Mouse (Mus musculus) heart, embryonic 14.5 days (tissue): Measurements from ENCODE around the gene 0610030E20Rik. TPM values are rescaled to one million over a fixed set of nuclear protein-coding genes. Genes with fewer than 3 reads are reported as not detected.

Experiments
- ATAC-seq: fragments of 200-750 bp; cut with Nextera tagmentation; 2 replicates; pipeline ENCODE4 v1.8.0; 2017; ENCODE audit warnings: low read depth, moderate TSS enrichment; ENCODE audit not compliant: insufficient number of reproducible peaks, insufficient read depth, low FRiP score
- H3K27ac ChIP-seq, 2 experiments: fragments of 200-500 bp in 1 of 2; fragments of 300-500 bp in 1 of 2; sonication (generic) in 1 of 2; replicated peaks in 1 of 2; 2 replicates each; pipeline ENCODE4 v1.5.1; 2012 to 2014; ENCODE audit warnings: low read depth in 2 of 2, low read length in 2 of 2, control low read depth in 1 of 2, mild to moderate bottlenecking in 1 of 2, mixed read lengths in 1 of 2; ENCODE audit not compliant: control insufficient read depth in 1 of 2, insufficient read depth in 1 of 2
- H3K27me3 ChIP-seq: fragments of 300-500 bp; sonication (generic); 2 replicates; pipeline ENCODE4 v1.6.1; 2014; ENCODE audit warnings: mild to moderate bottlenecking, low read length, control low read depth; ENCODE audit not compliant: control insufficient read depth, insufficient read depth
- H3K36me3 ChIP-seq: fragments of 300-500 bp; sonication (generic); 2 replicates; pipeline ENCODE4 v1.6.1; 2014; ENCODE audit warnings: mild to moderate bottlenecking, control low read depth, low read length, mixed read lengths; ENCODE audit not compliant: control insufficient read depth, insufficient read depth
- H3K4me1 ChIP-seq, 2 experiments: fragments of 200-500 bp in 1 of 2; fragments of 300-500 bp in 1 of 2; sonication (generic) in 1 of 2; 2 replicates each; pipeline ENCODE4 v1.6.1; 2012 to 2014; ENCODE audit warnings: low read length in 2 of 2, control low read depth in 1 of 2, mixed read lengths in 1 of 2; ENCODE audit not compliant: control insufficient read depth in 2 of 2, insufficient read depth in 2 of 2
- H3K4me2 ChIP-seq: fragments of 300-500 bp; sonication (generic); 2 replicates; pipeline ENCODE4 v1.6.1; 2014; ENCODE audit warnings: mild to moderate bottlenecking, low read length
- H3K4me3 ChIP-seq, 2 experiments: fragments of 200-500 bp in 1 of 2; fragments of 300-500 bp in 1 of 2; sonication (generic) in 1 of 2; 2 replicates each; pipeline ENCODE4 v1.5.1; 2012 to 2014; ENCODE audit warnings: low read length in 2 of 2, mild to moderate bottlenecking in 2 of 2, control low read depth in 1 of 2, low read depth in 1 of 2, moderate library complexity in 1 of 2; ENCODE audit not compliant: control insufficient read depth in 1 of 2, insufficient read depth in 1 of 2
- H3K9ac ChIP-seq: fragments of 300-500 bp; sonication (generic); 2 replicates; pipeline ENCODE4 v1.6.1; 2014; ENCODE audit warnings: mild to moderate bottlenecking, low read length
- H3K9me3 ChIP-seq: fragments of 300-500 bp; sonication (generic); 2 replicates; pipeline ENCODE4 v1.6.1; 2016; ENCODE audit warnings: low read length, control low read depth; ENCODE audit not compliant: control insufficient read depth
- WGBS: fragments of 180-500 bp; shearing (Covaris S2); extraction: QIAGEN DNeasy Blood & Tissue Kit; methylation state at CpG from one replicate; pipeline ENCODE4 v1.1.7; 2014; 5-methylcytosine and 5-hydroxymethylcytosine counted together
- polyA plus RNA-seq: library from polyadenylated mRNA; unstranded; fragments of >200 nt; fragmentation: Nextera tagmentation; extraction: Ambion mirVana; gene quantifications from 2 replicates; pipeline ENCODE4 v1.2.1, GENCODE M21; 2014

Gene 0610030E20Rik
- polyA plus RNA-seq, 1 experiment from 2014 or later, result 13.8 TPM

DNA sequence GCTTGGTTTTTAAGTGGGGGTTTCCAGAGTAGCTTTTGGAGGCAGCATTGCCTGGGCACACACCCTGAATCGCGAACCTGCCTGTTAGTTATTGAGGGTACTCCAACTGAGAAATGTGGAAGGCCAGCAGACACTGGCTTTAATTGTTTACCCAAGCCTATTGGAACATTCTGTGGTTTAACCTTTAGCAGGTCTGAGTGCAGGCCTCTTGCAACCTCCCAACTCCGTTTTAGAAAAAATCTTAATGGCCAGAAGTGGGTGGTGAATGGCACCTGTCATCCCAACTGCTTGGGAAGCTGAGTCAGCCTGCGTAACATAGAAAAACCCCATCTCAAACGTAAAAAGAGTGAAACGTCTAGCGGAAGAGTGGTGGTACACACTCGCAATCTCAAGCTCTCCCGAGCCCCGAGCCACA is 49.7 kb downstream of the 0610030E20Rik start:
- Histone ChIP-seq H3K4me1 (peaks cover 0 to 2% of the 10 kb centered on the region in 2 experiments; a peak in 1 of 4 replicates), H3K4me2 (no peak overlapping the region), H3K4me3 (no peak overlapping the region), H3K27ac (no peak overlapping the region), H3K27me3 (no peaks in the 10 kb centered on the region), H3K9ac (no peak overlapping the region), H3K36me3 (no peaks in the 10 kb centered on the region), H3K9me3 (no peaks in the 10 kb centered on the region)
- ATAC-seq, result no peak
- WGBS, result 73% methylated on average over 10 of the region's 10 CpGs

DNA sequence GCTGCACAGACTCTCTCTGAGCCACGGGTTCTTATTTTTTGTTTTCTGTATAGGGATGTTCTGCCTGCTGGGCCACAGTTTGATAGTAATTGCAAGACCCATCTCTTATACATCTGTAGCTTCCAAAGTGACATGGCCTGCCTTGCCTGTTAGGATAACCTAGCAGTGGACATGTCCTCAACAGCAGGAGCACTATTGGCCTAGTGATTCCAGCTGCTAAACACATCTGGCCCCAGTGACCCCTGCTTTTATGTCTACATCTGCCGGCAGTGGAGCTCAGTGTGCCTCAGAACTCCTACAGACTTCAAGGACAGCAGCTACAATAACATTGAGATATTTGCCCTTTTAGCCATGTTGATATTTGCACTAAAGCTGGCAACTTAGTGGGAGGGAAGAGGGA is 52.9 kb downstream of the 0610030E20Rik start:
- no peaks in the 10 kb centered on the region for H3K4me1 ChIP-seq
- H3K27ac ChIP-seq, result no peak overlapping the region
- H3K36me3 ChIP-seq, result no peaks in the 10 kb centered on the region
- no peaks in the 10 kb centered on the region for H3K9me3 ChIP-seq
- no peak overlapping the region for H3K9ac ChIP-seq
- ATAC-seq, result no peak
- no peak overlapping the region for H3K4me2 ChIP-seq
- H3K4me3 ChIP-seq, result no peak overlapping the region
- H3K27me3 ChIP-seq, result no peaks in the 10 kb centered on the region
- 59% methylated on average over 2 of the region's 2 CpGs for WGBS

DNA sequence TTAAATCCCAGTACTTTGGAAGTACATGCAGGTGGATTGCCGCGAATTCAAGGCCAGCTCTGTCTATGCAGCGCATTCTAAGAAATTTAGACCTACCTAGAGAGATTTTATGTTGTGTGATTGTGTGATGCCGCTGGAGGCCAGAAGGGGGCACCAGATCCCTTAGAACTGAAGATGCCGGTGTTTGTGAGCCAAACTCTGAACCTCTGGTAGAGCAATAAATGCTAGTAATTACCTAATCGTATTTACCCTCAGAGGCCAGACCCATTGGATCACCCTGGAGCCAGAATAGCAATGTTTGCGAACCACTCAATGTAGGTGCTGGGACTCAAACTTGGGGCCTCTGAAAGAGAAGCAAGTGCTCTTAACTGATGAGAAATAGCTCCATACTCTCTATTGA is 54.8 kb downstream of the 0610030E20Rik start:
- no peak overlapping the region for H3K4me3 ChIP-seq
- ATAC-seq, result no peak
- H3K4me1 ChIP-seq, result no peaks in the 10 kb centered on the region
- H3K9ac ChIP-seq, result no peak overlapping the region
- no peak overlapping the region for H3K27ac ChIP-seq
- H3K9me3 ChIP-seq, result no peaks in the 10 kb centered on the region
- no peaks in the 10 kb centered on the region for H3K27me3 ChIP-seq
- no peak overlapping the region for H3K4me2 ChIP-seq
- H3K36me3 ChIP-seq, result no peaks in the 10 kb centered on the region
- WGBS, result 23% methylated on average over 7 of the region's 7 CpGs

Other genes with a start within 250 kb of the 0610030E20Rik start
- 44.4 and 48.2 TPM in 2 replicates for gene St3gal5, start 249.7 kb upstream of the 0610030E20Rik start, polyA plus RNA-seq
- 8.9 and 12.0 TPM in 2 replicates for gene Atoh8, start 111.7 kb upstream of the 0610030E20Rik start, polyA plus RNA-seq
- not detected in 2 replicates for gene Sftpb, start 42.7 kb upstream of the 0610030E20Rik start, polyA plus RNA-seq
- gene Usp39, start 2.1 kb upstream of the 0610030E20Rik start, polyA plus RNA-seq, result 32.4 and 32.8 TPM in 2 replicates
- gene Tmem150a, start 8.1 kb downstream of the 0610030E20Rik start, polyA plus RNA-seq, result 14.4 and 16.4 TPM in 2 replicates
- 88.3 and 89.0 TPM in 2 replicates for gene Rnf181, start 19.6 kb downstream of the 0610030E20Rik start, polyA plus RNA-seq
- 58.1 and 61.9 TPM in 2 replicates for gene Vamp5, start 33.2 kb downstream of the 0610030E20Rik start, polyA plus RNA-seq
- 154 and 157 TPM in 2 replicates for gene Vamp8, start 43.4 kb downstream of the 0610030E20Rik start, polyA plus RNA-seq
- gene Ggcx, start 67.0 kb downstream of the 0610030E20Rik start, polyA plus RNA-seq, result 24.1 and 26.3 TPM in 2 replicates
- gene Mat2a, start 92.2 kb downstream of the 0610030E20Rik start, polyA plus RNA-seq, result 265 and 281 TPM in 2 replicates
- gene Sh2d6, start 174.4 kb downstream of the 0610030E20Rik start, polyA plus RNA-seq, result not detected in 2 replicates
- gene Capg, start 197.1 kb downstream of the 0610030E20Rik start, polyA plus RNA-seq, result 26.0 and 27.2 TPM in 2 replicates